Mouse (Mus musculus) midbrain, postnatal 0 days (tissue): ENCODE data around the gene Mybphl. TPM values are rescaled to one million over a fixed set of nuclear protein-coding genes. Genes with fewer than 3 reads are reported as not detected.

ENCODE experiments used
- ATAC-seq: fragments of 200-750 bp; cut with Nextera tagmentation; 2 replicates; pipeline ENCODE4 v1.8.0; 2017; ENCODE audit warnings: moderate number of reproducible peaks, mild to moderate bottlenecking, moderate TSS enrichment, moderate library complexity; ENCODE audit not compliant: low FRiP score
- DNase-seq: peaks from one replicate; pipeline ENCODE4 v3.0.0-alpha.2; 2015; ENCODE audit warnings: low spot score
- H3K27ac ChIP-seq: fragments of 300-500 bp; sonication (generic); 2 replicates; pipeline ENCODE4 v1.5.1; 2014; ENCODE audit warnings: low read depth, mild to moderate bottlenecking, low read length, mixed read lengths
- H3K27me3 ChIP-seq: fragments of 300-500 bp; sonication (generic); 2 replicates; pipeline ENCODE4 v1.6.1; 2014; ENCODE audit warnings: low read length, control low read depth, mixed read lengths; ENCODE audit not compliant: insufficient read depth
- H3K36me3 ChIP-seq: fragments of 300-500 bp; sonication (generic); 2 replicates; pipeline ENCODE4 v1.6.1; 2014; ENCODE audit warnings: low read length, control low read depth, mixed read lengths; ENCODE audit not compliant: insufficient read depth
- H3K4me1 ChIP-seq: fragments of 300-500 bp; sonication (generic); 2 replicates; pipeline ENCODE4 v1.6.1; 2014; ENCODE audit warnings: mild to moderate bottlenecking, control low read depth, antibody characterized with exemption, low read length, mixed read lengths; ENCODE audit not compliant: insufficient read depth
- H3K4me2 ChIP-seq: fragments of 300-500 bp; sonication (generic); 2 replicates; pipeline ENCODE4 v1.6.1; 2014; ENCODE audit warnings: low read depth, mild to moderate bottlenecking, low read length, mixed read lengths; ENCODE audit not compliant: poor library complexity, severe bottlenecking
- H3K4me3 ChIP-seq: fragments of 300-500 bp; sonication (generic); 2 replicates; pipeline ENCODE4 v1.5.1; 2014; ENCODE audit warnings: low read depth, mild to moderate bottlenecking, low read length, moderate library complexity
- H3K9ac ChIP-seq: fragments of 300-500 bp; sonication (generic); replicated peaks from 2 replicates; pipeline ENCODE4 v1.6.1; 2014; ENCODE audit warnings: mild to moderate bottlenecking, low read length, moderate library complexity, mixed read lengths; ENCODE audit not compliant: poor library complexity, severe bottlenecking
- H3K9me3 ChIP-seq: fragments of 300-500 bp; sonication (generic); 2 replicates; pipeline ENCODE4 v1.6.1; 2016; ENCODE audit warnings: low read length, control low read depth
- CTCF ChIP-seq: IDR thresholded peaks from 2 replicates; pipeline ENCODE4 v1.5.1; 2016; ENCODE audit warnings: antibody characterized with exemption, mild to moderate bottlenecking
- WGBS: fragments of 180-500 bp; shearing (Covaris S2); extraction: QIAGEN DNeasy Blood & Tissue Kit; methylation state at CpG from one replicate; pipeline ENCODE4 v1.1.7; 2014; 5-methylcytosine and 5-hydroxymethylcytosine counted together
- polyA plus RNA-seq: library from polyadenylated mRNA; unstranded; fragments of >200 nt; fragmentation: Nextera tagmentation; extraction: Ambion mirVana; gene quantifications from 2 replicates; pipeline ENCODE4 v1.2.1, GENCODE M21; 2015
- total RNA-seq: library from RNA; depleted of rRNA; stranded (reverse); fragments of >200 nt; gene quantifications from 2 replicates; pipeline ENCODE4 v1.2.3, GENCODE M21; 2014

The Mybphl gene
- total and polyA plus RNA-seq, 2 experiments from 2014 or later: not detected

DNA sequence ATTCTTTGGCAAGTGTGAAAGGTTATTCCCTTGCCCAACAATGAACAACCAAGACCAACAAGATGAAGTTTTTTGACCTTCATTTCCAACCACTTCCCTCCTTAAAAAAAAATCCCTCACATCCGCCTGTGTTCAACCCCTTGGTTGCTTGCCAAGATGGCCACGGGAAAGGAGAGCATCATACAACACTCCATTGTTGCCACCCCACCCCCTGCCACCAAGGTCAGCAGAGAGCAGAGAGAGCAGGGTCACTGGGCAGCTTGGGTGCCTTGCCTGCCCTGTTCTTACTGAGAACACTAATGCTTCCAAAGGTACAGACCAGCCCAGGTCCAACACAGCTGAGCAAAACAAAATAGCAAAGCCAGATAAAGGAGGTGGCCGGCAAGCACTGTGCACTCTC lies 7.6 kb downstream of the Mybphl start:
- DNase-seq (no peak), ATAC-seq (no peak)
- Histone ChIP-seq H3K27me3 (no peaks in the 10 kb centered on the region), H3K36me3 (no peaks in the 10 kb centered on the region), H3K4me1 (no peaks in the 10 kb centered on the region), H3K4me2 (no peak overlapping the region), H3K9me3 (no peaks in the 10 kb centered on the region), H3K4me3 (no peak overlapping the region), H3K27ac (no peak overlapping the region), H3K9ac (no peak overlapping the region)
- TF ChIP-seq CTCF: no peak
- 63% methylated on average over 3 of the region's 3 CpGs for WGBS

DNA sequence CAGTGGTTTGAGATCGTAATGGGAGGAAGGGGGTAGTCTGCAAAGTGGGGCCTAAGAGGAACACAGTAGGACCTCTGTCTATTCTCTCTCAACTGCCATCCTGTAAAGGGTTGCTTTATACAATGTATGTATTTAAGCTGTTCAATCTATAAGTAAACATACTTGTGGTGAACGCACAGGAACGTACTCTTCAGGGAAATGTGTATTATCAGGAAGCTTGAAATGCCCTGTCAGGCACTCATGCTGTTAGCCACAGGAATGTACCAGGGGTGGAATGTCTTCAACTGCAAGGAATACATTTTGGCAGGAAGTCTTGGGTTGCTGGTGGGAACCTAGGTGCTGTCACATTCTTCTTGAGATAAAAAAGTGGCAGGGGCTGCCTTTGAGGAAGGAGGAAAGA lies 8.0 kb downstream of the Mybphl start:
- Histone ChIP-seq H3K9ac (no peak overlapping the region), H3K36me3 (no peaks in the 10 kb centered on the region), H3K27me3 (no peaks in the 10 kb centered on the region), H3K9me3 (no peaks in the 10 kb centered on the region), H3K4me2 (no peak overlapping the region), H3K4me3 (no peak overlapping the region), H3K4me1 (no peaks in the 10 kb centered on the region), H3K27ac (no peak overlapping the region)
- WGBS: 83% methylated on average over 3 of the region's 3 CpGs
- DNase-seq: no peak
- TF ChIP-seq CTCF: no peak
- ATAC-seq: no peak

DNA sequence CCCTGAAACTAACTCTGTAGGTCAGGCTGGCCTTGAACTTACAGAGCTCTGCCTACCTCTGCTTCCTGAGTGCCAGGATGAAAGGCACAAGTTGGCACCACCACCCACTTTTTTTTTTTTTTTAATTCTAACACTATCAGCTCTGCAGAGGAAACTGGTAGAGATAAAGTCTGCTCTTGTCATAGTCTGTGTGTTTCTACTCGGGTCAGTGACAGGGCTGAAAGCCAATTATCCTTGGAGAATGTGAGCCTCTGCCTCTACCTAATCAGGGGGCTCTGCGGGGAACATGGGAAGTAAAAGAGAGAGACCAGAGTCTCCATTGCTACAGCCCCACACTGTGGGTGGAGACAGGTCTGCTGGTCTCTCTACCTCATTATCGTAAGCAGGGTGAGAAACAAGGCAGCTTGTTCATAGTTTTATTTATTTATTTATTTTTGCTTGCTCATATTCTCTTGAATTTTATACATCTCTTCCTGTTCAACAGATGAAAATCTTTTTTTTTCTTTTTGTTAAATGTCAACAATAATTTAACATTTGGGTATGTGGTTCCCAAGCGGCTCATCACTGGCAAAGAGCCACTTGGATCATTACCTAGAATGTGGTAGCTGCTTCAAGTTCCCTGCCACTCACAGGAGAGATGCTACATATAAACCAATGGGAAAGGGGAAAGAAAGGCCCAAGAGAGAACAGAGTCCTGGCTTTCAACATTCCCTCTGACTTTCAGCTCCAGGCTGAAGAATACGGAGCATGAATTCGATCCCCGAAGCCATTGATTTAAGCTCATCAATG lies 14.4 kb downstream of the Mybphl start:
- DNase-seq (peak; percentile 33), ATAC-seq (no peak)
- Histone ChIP-seq H3K36me3 (no peaks in the 10 kb centered on the region), H3K4me1 (no peaks in the 10 kb centered on the region), H3K27me3 (no peaks in the 10 kb centered on the region), H3K4me3 (no peak overlapping the region), H3K4me2 (no peak overlapping the region), H3K9me3 (no peaks in the 10 kb centered on the region), H3K9ac (no peak overlapping the region), H3K27ac (no peak overlapping the region)
- WGBS: 72% methylated on average over 7 of the region's 7 CpGs
- no peak for TF ChIP-seq CTCF

DNA sequence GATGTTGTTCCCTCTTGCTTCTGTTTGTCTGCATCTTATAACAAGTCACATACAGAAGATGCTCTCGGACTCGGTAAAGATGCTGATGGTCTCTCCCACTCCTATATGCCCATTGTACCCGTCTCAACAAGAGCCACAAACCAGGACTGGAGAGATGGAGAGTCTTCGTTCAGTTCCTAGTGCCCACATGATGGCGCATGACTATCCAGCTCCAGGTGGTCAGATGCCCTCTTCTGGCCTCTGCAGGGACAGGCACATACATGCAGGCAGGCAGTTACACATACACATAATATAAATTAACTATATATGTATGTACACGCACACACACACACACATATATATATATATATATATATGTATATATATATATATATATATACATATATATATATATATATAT lies 16.0 kb downstream of the Mybphl start:
- WGBS: 77% methylated on average over 6 of the region's 6 CpGs
- TF ChIP-seq CTCF: peak; percentile 63
- H3K4me1 ChIP-seq: no peaks in the 10 kb centered on the region
- H3K9ac ChIP-seq: no peak overlapping the region
- H3K9me3 ChIP-seq: no peaks in the 10 kb centered on the region
- no peaks in the 10 kb centered on the region for H3K27me3 ChIP-seq
- no peak for DNase-seq
- no peaks in the 10 kb centered on the region for H3K36me3 ChIP-seq
- no peak overlapping the region for H3K4me2 ChIP-seq
- H3K27ac ChIP-seq: no peak overlapping the region
- no peak for ATAC-seq
- no peak overlapping the region for H3K4me3 ChIP-seq

DNA sequence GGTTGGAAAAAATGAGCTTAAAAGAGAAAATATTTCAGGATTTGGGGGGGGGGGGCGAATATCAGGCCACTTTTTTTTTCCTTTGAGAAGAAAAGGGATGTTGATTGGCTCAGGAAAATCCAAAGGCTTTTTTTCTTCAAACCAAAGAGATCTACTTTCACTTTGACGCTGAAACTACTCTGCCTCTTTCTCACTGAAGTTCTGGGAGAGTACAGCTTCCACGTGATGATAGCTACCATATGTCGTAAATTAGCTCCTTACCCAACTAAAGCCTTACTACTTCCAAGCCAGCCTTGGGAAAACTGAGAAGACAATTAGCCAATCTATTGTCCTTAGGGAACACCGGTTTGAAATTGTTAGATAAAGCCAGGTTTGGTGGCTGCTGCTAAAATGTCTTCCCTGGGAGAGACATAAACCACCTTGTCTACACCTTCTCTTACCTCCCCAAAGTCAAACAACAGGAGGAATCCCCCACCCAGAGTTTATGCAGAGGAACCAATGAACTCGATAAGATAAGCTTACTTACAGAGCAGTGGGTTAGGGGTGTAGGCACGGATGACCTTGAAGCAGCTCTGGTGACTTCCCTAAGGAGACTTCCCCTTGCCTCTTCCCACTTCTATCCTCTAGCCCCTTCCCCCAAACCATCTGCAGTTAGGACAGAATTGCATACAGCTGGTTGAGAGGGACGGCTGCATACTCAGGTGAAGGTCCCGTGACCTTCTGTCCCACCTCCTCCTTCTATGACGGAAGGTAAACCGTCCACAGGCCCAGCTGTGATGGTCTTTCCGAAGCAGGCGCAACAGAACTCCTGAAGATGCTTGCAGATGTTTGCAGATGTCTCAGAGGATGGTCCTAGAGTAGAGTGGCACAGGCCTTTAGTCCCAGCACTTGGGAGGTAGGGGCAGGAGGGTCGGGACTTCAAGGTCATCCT lies 17.5 kb downstream of the Mybphl start:
- H3K36me3 ChIP-seq: no peaks in the 10 kb centered on the region

More for the DNA sequence above, 17.5 kb downstream of the Mybphl start:
- H3K27me3 ChIP-seq: no peaks in the 10 kb centered on the region
- H3K4me3 ChIP-seq: no peak overlapping the region
- 79% methylated on average over 14 of the region's 14 CpGs for WGBS
- H3K4me1 ChIP-seq: no peaks in the 10 kb centered on the region
- H3K9ac ChIP-seq: no peak overlapping the region
- DNase-seq (no peak), ATAC-seq (no peak)
- H3K4me2 ChIP-seq: no peak overlapping the region
- H3K27ac ChIP-seq: no peak overlapping the region
- H3K9me3 ChIP-seq: no peaks in the 10 kb centered on the region
- TF ChIP-seq CTCF: no peak
